Comparison of ENCODE assay signal across 26 mouse cellular contexts in the genomic region with DNA sequence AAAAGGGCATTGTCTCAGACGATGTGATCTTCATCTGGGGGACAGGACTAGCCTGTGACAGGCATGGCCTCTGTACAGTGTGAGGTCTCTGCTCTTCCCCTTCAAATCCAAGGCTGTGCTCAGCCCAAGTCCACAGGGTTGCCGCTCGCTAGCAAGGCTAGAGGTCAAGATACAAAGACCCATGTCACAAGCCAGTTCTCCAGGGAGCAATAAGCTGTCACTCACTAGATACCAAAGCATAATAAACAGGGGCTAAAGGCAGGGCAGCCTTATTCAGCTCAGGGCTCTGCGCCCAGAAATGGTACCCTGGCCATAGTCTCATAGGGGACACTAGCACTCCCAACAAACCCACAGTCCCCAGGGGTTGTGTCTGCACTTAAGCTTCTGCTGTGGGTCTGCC.
DNase-seq lines count a peak whose midpoint lies in the region; ATAC-seq lines count a peak whose summit lies in the region.
"Had no signal": no experiment of that assay in that cellular context is flagged by ENCODE, and none has a peak within 500 bp of the region (broad histone marks: within the 10 kb centered on the region; RNA-seq: fewer than 3 reads in every experiment).

No protein-coding gene starts in this region.

- no peak overlapping the region for H3K4me3 ChIP-seq in heart, embryonic 16.5 days (ENCODE audit: low read length)
- H3K4me3 ChIP-seq in heart, embryonic 12.5 days = no peak overlapping the region
- H3K4me3 ChIP-seq in kidney, embryonic 14.5 days (ENCODE audit: low read length) = no peak overlapping the region
- no peak overlapping the region for H3K4me3 ChIP-seq in midbrain, embryonic 11.5 days (ENCODE audit: low read depth, low read length)
- H3K4me3 ChIP-seq in midbrain, embryonic 16.5 days (ENCODE audit: low read depth, low read length) = no peak overlapping the region
- H3K4me3 ChIP-seq: embryonic facial prominence, embryonic 13.5 days; erythroblast, embryonic 14.5 days; liver, embryonic 15.5 days; lung, embryonic 15.5 days; megakaryocyte, embryonic 14.5 days; neural tube, embryonic 12.5 days had no signal

- DNase-seq in kidney, postnatal 10 days = peak; percentile 33
- DNase-seq in midbrain, embryonic 11.5 days (ENCODE audit: low spot score, missing footprints) = no peak
- DNase-seq in embryo, embryonic 11 days = peak; percentile 48
- DNase-seq: adrenal gland, adult 8-10 months; B cell, adult 2 months; cerebellum, adult 9-11 months; liver; lung, postnatal 36 days; right cerebral cortex, postnatal 14 days; thymus, adult 2 months had no signal

- 76% methylated on average over 4 of the region's 4 CpGs for WGBS in heart, embryonic 16.5 days
- WGBS in heart, embryonic 12.5 days = 54% methylated on average over 4 of the region's 4 CpGs
- WGBS in kidney, embryonic 14.5 days = 35% methylated on average over 4 of the region's 4 CpGs
- WGBS in midbrain, embryonic 11.5 days = 48% methylated on average over 4 of the region's 4 CpGs
- WGBS in midbrain, embryonic 16.5 days = 59% methylated on average over 4 of the region's 4 CpGs

- no peak overlapping the region for H3K9ac ChIP-seq in heart, embryonic 16.5 days (ENCODE audit: low read length)
- no peak overlapping the region for H3K9ac ChIP-seq in heart, embryonic 12.5 days
- no peak overlapping the region for H3K9ac ChIP-seq in kidney, embryonic 14.5 days (ENCODE audit: low read depth, low read length)
- no peak overlapping the region for H3K9ac ChIP-seq in midbrain, embryonic 11.5 days (ENCODE audit: low read length)
- H3K9ac ChIP-seq in midbrain, embryonic 16.5 days (ENCODE audit: low read depth, low read length) = no peak overlapping the region
- H3K9ac ChIP-seq: embryonic facial prominence, embryonic 13.5 days; liver, embryonic 15.5 days; lung, embryonic 15.5 days; neural tube, embryonic 12.5 days had no signal

- no peak overlapping the region for H3K4me2 ChIP-seq in heart, embryonic 16.5 days (ENCODE audit: low read depth, low read length)
- H3K4me2 ChIP-seq in heart, embryonic 12.5 days = no peak overlapping the region
- H3K4me2 ChIP-seq in kidney, embryonic 14.5 days (replicated peaks; ENCODE audit: low read depth, low read length) = no peak overlapping the region
- H3K4me2 ChIP-seq in midbrain, embryonic 11.5 days = no peak overlapping the region
- no peak overlapping the region for H3K4me2 ChIP-seq in midbrain, embryonic 16.5 days (ENCODE audit: low read length)
- H3K4me2 ChIP-seq: embryonic facial prominence, embryonic 13.5 days; liver, embryonic 15.5 days; lung, embryonic 15.5 days; neural tube, embryonic 12.5 days had no signal

- ATAC-seq in heart, embryonic 16.5 days (replicated peaks; ENCODE audit: extremely low read depth, insufficient read depth, low FRiP score) = no peak
- ATAC-seq in heart, embryonic 12.5 days (ENCODE audit: insufficient number of reproducible peaks, low FRiP score) = no peak
- ATAC-seq in kidney, embryonic 14.5 days (ENCODE audit: low FRiP score, low TSS enrichment) = no peak
- peak; percentile 20 for ATAC-seq in midbrain, embryonic 11.5 days (ENCODE audit: low FRiP score)
- no peak for ATAC-seq in midbrain, embryonic 16.5 days
- ATAC-seq: forebrain, embryonic 14.5 days; Patski had no signal

- no peaks in the 10 kb centered on the region for H3K36me3 ChIP-seq in heart, embryonic 16.5 days (ENCODE audit: control insufficient read depth, insufficient read depth)
- 0 out of 2 replicates have a peak, but pooled peaks cover 3% of the 10 kb centered on the region for H3K36me3 ChIP-seq in heart, embryonic 12.5 days
- H3K36me3 ChIP-seq in kidney, embryonic 14.5 days (ENCODE audit: control insufficient read depth, insufficient read depth, low read length) = no peaks in the 10 kb centered on the region
- H3K36me3 ChIP-seq in midbrain, embryonic 11.5 days (ENCODE audit: control insufficient read depth, insufficient read depth, low read length) = no peaks in the 10 kb centered on the region
- H3K36me3 ChIP-seq in midbrain, embryonic 16.5 days (ENCODE audit: control insufficient read depth, insufficient read depth, low read length) = no peaks in the 10 kb centered on the region
- H3K36me3 ChIP-seq: embryonic facial prominence, embryonic 13.5 days; G1E; liver, embryonic 15.5 days; lung, embryonic 15.5 days; neural tube, embryonic 12.5 days had no signal

- no peaks in the 10 kb centered on the region for H3K27me3 ChIP-seq in heart, embryonic 16.5 days (ENCODE audit: control insufficient read depth, insufficient read depth, low read length)
- no peaks in the 10 kb centered on the region for H3K27me3 ChIP-seq in heart, embryonic 12.5 days (replicated peaks)
- H3K27me3 ChIP-seq in kidney, embryonic 14.5 days (ENCODE audit: control insufficient read depth, insufficient read depth, low read length) = no peaks in the 10 kb centered on the region
- no peaks in the 10 kb centered on the region for H3K27me3 ChIP-seq in midbrain, embryonic 11.5 days (ENCODE audit: control insufficient read depth, insufficient read depth, low read length)
- no peaks in the 10 kb centered on the region for H3K27me3 ChIP-seq in midbrain, embryonic 16.5 days (ENCODE audit: control insufficient read depth, insufficient read depth, low read depth, low read length)
- H3K27me3 ChIP-seq: CH12.LX; embryonic facial prominence, embryonic 13.5 days; liver, embryonic 15.5 days; lung, embryonic 15.5 days; neural tube, embryonic 12.5 days; Patski had no signal

- H3K4me1 ChIP-seq in heart, embryonic 16.5 days (ENCODE audit: control insufficient read depth, insufficient read depth, low read length) = peaks cover 22% of the 10 kb centered on the region
- H3K4me1 ChIP-seq in heart, embryonic 12.5 days (replicated peaks) = peaks cover 42% of the 10 kb centered on the region
- H3K4me1 ChIP-seq in kidney, embryonic 14.5 days (ENCODE audit: control insufficient read depth, insufficient read depth, low read length) = 0 out of 2 replicates have a peak, but pooled peaks cover 5% of the 10 kb centered on the region
- peaks cover 16% of the 10 kb centered on the region for H3K4me1 ChIP-seq in midbrain, embryonic 11.5 days (ENCODE audit: control insufficient read depth, insufficient read depth, low read length)
- peaks cover 11% of the 10 kb centered on the region; the same call in 1 of the 2 replicates for H3K4me1 ChIP-seq in midbrain, embryonic 16.5 days (ENCODE audit: control insufficient read depth, insufficient read depth, low read length)
- H3K4me1 ChIP-seq: liver, embryonic 15.5 days had no signal

- H3K27ac ChIP-seq in heart, embryonic 16.5 days (ENCODE audit: low read length) = peak overlapping the region; percentile 34; the same call in 1 of the 2 replicates
- no peak overlapping the region for H3K27ac ChIP-seq in heart, embryonic 12.5 days (ENCODE audit: poor library complexity, severe bottlenecking)
- H3K27ac ChIP-seq in kidney, embryonic 14.5 days (ENCODE audit: low read depth, low read length) = no peak overlapping the region
- no peak overlapping the region for H3K27ac ChIP-seq in midbrain, embryonic 11.5 days (ENCODE audit: low read depth, low read length)
- H3K27ac ChIP-seq in midbrain, embryonic 16.5 days (ENCODE audit: low read length) = no peak overlapping the region
- H3K27ac ChIP-seq: embryonic facial prominence, embryonic 13.5 days; kidney, postnatal 0 days; liver, embryonic 15.5 days; lung, embryonic 15.5 days; neural tube, embryonic 12.5 days; stomach, postnatal 0 days had no signal

- no peaks in the 10 kb centered on the region for H3K9me3 ChIP-seq in heart, embryonic 16.5 days (replicated peaks; ENCODE audit: control insufficient read depth, low read length)
- no peaks in the 10 kb centered on the region for H3K9me3 ChIP-seq in heart, embryonic 12.5 days (replicated peaks)
- H3K9me3 ChIP-seq in kidney, embryonic 14.5 days (ENCODE audit: control insufficient read depth, low read length) = no peaks in the 10 kb centered on the region
- H3K9me3 ChIP-seq in midbrain, embryonic 11.5 days (ENCODE audit: control insufficient read depth, low read length) = no peaks in the 10 kb centered on the region
- H3K9me3 ChIP-seq in midbrain, embryonic 16.5 days (replicated peaks; ENCODE audit: control insufficient read depth, low read length, poor library complexity, severe bottlenecking) = no peaks in the 10 kb centered on the region
- H3K9me3 ChIP-seq: embryonic facial prominence, embryonic 13.5 days; liver, embryonic 15.5 days; lung, embryonic 15.5 days; neural tube, embryonic 12.5 days had no signal
